Mouse (Mus musculus) thymus, adult 2 months (tissue): Measurements from ENCODE around the gene Ddx39b.

Experiments
- CTCF ChIP-seq: fragments of 200-500 bp; IDR thresholded peaks from 2 replicates; pipeline ENCODE4 v1.5.1; 2012; ENCODE audit warnings: mild to moderate bottlenecking, control low read depth, low read length, moderate library complexity, borderline replicate concordance; ENCODE audit not compliant: control insufficient read depth, poor library complexity, insufficient read depth; ENCODE audit errors: extremely low read depth
- POLR2A ChIP-seq: fragments of 200-500 bp; IDR thresholded peaks from 2 replicates; pipeline ENCODE4 v1.6.1; 2012; ENCODE audit warnings: mild to moderate bottlenecking, low read length, control low read depth, moderate library complexity; ENCODE audit not compliant: control insufficient read depth, poor library complexity, insufficient read depth; ENCODE audit errors: extremely low read depth

DNA sequence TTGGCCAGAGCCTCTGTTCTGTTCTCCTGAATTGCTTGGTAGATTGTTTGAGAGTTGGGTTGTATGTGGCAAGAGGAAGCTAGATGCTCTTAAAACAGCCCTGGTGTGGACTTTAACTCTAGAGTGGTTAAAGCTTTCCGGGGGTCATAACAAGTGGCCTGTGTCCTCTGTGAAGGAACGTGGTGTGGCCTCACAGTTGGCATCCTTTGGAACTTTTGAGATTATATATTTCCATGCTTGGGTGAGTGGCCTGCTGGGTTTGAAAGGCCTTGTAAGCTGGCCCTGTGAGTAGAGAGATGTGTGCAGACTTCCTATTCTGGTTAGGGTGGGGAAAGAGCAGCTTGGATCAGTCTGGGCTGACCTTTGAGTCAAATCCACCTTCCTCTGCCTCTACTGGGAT is 3.5 kb downstream of the Ddx39b start:
- TF ChIP-seq POLR2A = no peak
- TF ChIP-seq CTCF = no peak
